Mouse (Mus musculus) spleen, embryonic (tissue): ENCODE measurements around the gene Pdlim4.

ENCODE experiments used
- CTCF ChIA-PET: fragments of 350-600 bp; sonication (Branson Sonifier 250); formaldehyde crosslinking; loops from one replicate; lab custom pipeline; 2022; lab: Charles Lee

Pdlim4 gene

DNA sequence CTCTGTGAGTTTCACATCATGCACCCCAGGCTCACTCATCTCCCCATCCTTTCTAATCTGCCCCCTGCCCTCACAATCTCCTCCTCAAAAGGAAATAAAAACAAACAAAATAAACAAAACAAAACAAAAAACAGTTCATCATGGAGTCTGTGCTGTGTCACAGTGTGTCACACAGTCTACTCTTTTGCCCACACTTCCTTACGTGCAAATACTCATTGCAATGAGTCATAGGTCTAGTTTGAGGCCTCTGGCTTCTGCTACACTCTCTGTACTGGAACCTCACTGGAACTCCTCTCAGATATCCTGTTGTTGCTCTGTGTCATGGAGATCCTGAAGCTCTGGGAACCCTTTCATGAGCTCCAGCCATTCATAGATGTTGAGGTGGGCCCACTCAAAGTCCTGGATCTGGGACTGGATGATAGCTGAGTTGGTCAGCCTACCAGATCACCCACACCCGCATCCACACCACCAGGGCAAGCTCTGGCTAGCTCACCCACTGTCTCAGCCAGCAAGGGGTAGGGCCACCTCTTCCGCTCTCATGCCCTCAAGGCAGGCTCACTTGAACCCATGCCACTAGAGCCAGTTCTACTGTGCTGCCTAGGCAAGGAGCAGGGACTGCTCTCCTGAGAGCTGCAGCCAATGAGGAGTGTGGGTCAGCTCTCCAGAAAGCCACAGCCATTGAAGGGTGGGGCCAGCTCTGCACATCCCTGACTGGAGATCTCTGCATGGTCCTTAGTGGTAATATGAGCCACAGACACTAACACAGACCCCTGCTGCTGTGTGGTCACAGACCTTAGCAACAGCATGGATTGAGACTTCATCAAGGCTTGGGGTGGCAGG is 49.7 kb downstream of the Pdlim4 start:
- CTCF ChIA-PET: no interaction called here

DNA sequence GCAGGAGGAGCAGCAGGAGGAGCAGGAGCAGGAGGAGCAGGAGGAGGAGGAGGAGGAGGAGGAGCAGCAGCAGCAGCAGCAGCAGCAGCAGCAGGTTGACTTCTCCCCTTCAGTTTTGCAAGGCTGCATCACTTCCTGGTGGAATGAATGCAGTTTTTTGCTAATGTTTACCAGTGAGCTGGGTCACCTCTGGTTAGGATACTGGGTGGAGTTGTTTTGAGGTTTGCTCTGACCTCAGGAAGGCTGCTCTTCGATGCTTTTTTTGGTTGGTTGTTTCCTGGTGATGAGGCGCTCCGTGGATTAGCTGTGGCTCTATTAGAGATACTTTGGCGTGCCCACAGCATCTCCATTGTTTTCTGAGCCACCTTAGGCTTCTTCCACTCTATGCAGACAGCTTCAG is 51.2 kb downstream of the Pdlim4 start:
- CTCF ChIA-PET: no interaction called here

DNA sequence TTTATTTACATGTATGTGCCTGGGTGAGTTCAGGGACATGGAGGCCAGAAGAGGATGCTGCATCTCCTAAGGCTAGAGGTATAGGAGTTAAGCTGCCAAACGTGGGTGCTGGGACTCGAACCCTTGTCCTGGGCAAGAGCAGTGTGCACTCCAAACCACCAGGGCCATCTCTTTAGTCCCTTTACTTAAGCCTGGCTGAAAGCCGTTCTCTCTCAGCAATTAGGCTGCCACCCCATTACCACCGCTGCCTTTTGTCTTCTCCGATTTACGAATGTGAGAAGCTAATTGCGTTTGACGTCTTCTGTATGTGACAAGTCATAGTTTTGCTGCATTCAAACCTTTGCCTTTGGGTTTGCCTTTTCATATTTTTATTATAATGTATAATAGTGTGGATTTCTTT is 52.8 kb downstream of the Pdlim4 start:
- CTCF ChIA-PET: no interaction called here

DNA sequence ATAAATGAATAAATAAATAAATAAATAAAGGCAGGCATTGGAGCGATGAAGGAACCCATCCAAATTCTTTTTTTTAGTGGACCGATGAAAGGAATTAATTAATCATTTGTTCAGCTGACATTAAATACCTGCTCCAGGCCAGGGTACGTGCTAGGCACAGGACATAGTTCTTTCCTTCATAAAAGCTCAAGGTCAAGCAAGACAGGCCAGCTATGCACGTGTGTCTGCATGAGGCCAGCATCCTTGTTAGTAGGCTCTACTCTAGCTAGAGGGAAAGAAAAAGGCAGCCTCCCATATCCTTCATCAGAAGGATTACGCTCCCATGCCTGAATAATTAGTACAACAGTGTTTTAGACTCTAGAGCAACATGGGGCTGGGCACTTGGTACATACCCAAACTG is 55.9 kb downstream of the Pdlim4 start:
- CTCF ChIA-PET: interaction anchor here (0.9 kb wide), 1 partner anchor 10 kb away, joined by 3 read pairs; no protein-coding TSS in a partner anchor

- CTCF ChIA-PET: interaction anchor here (1.6 kb wide), 1 partner anchor 9 kb away, joined by 3 read pairs; no protein-coding TSS in a partner anchor
Measured at GRCm38 (mm10) chr11:54011255-54011654, 57.6 kb downstream of the Pdlim4 start.

DNA sequence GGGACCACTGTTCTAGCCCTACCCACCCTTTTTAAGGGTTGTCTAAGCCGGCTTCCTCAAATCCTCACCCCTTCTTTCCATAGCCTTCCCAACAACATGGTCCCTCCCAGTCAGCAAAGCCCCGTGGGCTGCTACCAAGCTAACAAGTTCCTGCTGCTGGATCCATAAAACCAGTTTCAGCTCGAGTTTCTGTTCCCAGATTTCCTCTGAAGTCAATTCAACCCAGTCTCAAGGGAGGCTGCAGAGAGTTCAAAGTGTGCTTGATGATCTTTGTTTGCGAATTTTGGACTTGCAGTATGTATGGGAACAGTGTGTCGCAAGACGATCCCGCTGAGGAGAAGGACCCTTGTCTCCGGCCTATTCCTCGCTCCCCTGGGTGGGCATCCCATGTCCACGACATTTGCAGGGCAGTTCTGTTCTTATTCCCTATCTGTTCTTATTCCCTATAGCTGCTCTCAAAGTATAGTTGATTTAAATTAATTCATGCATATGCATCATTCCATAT is 60.3 kb downstream of the Pdlim4 start:
- CTCF ChIA-PET: no interaction called here

- CTCF ChIA-PET: no interaction called here
Measured at GRCm38 (mm10) chr11:54007717-54008116, 61.1 kb downstream of the Pdlim4 start.

- CTCF ChIA-PET: no interaction called here
Measured at GRCm38 (mm10) chr11:54006901-54007300, 61.9 kb downstream of the Pdlim4 start.

GRCm38 (mm10) chr11:54006362-54006761 is 62.5 kb downstream of the Pdlim4 start:
- CTCF ChIA-PET: interaction anchor here (0.6 kb wide), 1 partner anchor 416 kb away, joined by 3 read pairs; no protein-coding TSS in a partner anchor
